Mouse (Mus musculus) right cerebral cortex, postnatal 36 days (tissue): Measurements from ENCODE around the gene Ust.

Experiments used
- DNase-seq, 2 experiments: peaks; one replicate each; pipeline ENCODE4 v3.0.0; 2022; ENCODE audit warnings: low spot score in 2 of 2, mixed read lengths in 1 of 2

The Ust gene

GRCm38 (mm10) chr10:8181596-8182185, 336.9 kb downstream of the Ust start:
- no peak for DNase-seq

- no peak for DNase-seq
Measured at GRCm38 (mm10) chr10:8177618-8178017, 341.0 kb downstream of the Ust start.

GRCm38 (mm10) chr10:8176351-8177053, 342.1 kb downstream of the Ust start:
- no peak for DNase-seq

- DNase-seq = no peak
Measured at GRCm38 (mm10) chr10:8176008-8176350, 342.6 kb downstream of the Ust start.

GRCm38 (mm10) chr10:8174697-8175096, 343.9 kb downstream of the Ust start:
- no peak for DNase-seq

- peak in 1 of 2 experiments; percentile 22 for DNase-seq
Measured at GRCm38 (mm10) chr10:8174230-8174629, 344.4 kb downstream of the Ust start.

GRCm38 (mm10) chr10:8173032-8173431, 345.6 kb downstream of the Ust start:
- DNase-seq = no peak

GRCm38 (mm10) chr10:8171556-8171955, 347.1 kb downstream of the Ust start:
- DNase-seq = no peak
